Mouse (Mus musculus) CH12.LX (cell line): ENCODE results near the gene Immt. TPM values are rescaled to one million over a fixed set of nuclear protein-coding genes. Genes with fewer than 3 reads are reported as not detected.

ENCODE experiments used
- DNase-seq: peaks from one replicate; pipeline ENCODE4 v3.0.0-alpha.2; 2013; ENCODE audit errors: extremely low read depth
- H3K27ac ChIP-seq: 2 replicates; pipeline ENCODE4 v1.5.1; 2012; ENCODE audit warnings: low read depth, mild to moderate bottlenecking, control low read depth, moderate library complexity; ENCODE audit not compliant: insufficient read depth
- H3K27me3 ChIP-seq: replicated peaks from 2 replicates; pipeline ENCODE3; 2012; ENCODE audit warnings: inconsistent platforms
- H3K36me3 ChIP-seq, 2 experiments: replicated peaks in 1 of 2; 2 replicates each; pipeline versions ENCODE3 to v1.6.1; 2012; ENCODE audit warnings: inconsistent platforms in 1 of 2, low read length in 1 of 2, mild to moderate bottlenecking in 1 of 2, mixed read lengths in 1 of 2, moderate library complexity in 1 of 2; ENCODE audit not compliant: control insufficient read depth in 1 of 2, insufficient read depth in 1 of 2
- H3K4me1 ChIP-seq, 2 experiments: 2 replicates each; pipeline ENCODE4 v1.6.1; 2012; ENCODE audit warnings: inconsistent platforms in 1 of 2, moderate library complexity in 1 of 2; ENCODE audit not compliant: insufficient read depth in 2 of 2, control insufficient read depth in 1 of 2
- H3K4me2 ChIP-seq: 2 replicates; pipeline ENCODE4 v1.6.1; 2012; ENCODE audit warnings: low read depth, mild to moderate bottlenecking, control low read depth; ENCODE audit not compliant: poor library complexity, insufficient read depth, severe bottlenecking
- H3K4me3 ChIP-seq, 3 experiments: fragments of 150-350 bp in 1 of 3; sonication (generic) in 1 of 3; replicated peaks in 1 of 3; 2 replicates each; pipeline versions ENCODE3 to v1.5.1; 2011 to 2012; ENCODE audit warnings: low read depth in 2 of 3, low read length in 2 of 3, mild to moderate bottlenecking in 2 of 3, moderate library complexity in 2 of 3, control low read depth in 1 of 3, improper control_type of control experiment in 1 of 3, inconsistent platforms in 1 of 3, mixed read lengths in 1 of 3; ENCODE audit not compliant: poor library complexity in 1 of 3
- H3K79me2 ChIP-seq: replicated peaks from 2 replicates; pipeline ENCODE4 v1.6.1; 2012; ENCODE audit warnings: mild to moderate bottlenecking, moderate library complexity; ENCODE audit not compliant: control insufficient read depth, poor library complexity, insufficient read depth, severe bottlenecking; ENCODE audit errors: extremely low read depth
- H3K9ac ChIP-seq: 2 replicates; pipeline ENCODE4 v1.6.1; 2012; ENCODE audit warnings: low read depth, mild to moderate bottlenecking, control low read depth, moderate library complexity; ENCODE audit not compliant: insufficient read depth
- H3K9me3 ChIP-seq: replicated peaks from 2 replicates; pipeline ENCODE3; 2012; ENCODE audit warnings: low read length, inconsistent platforms, mixed read lengths
- E2F4 ChIP-seq: IDR thresholded peaks from 2 replicates; pipeline ENCODE4 v1.6.1; 2011; ENCODE audit warnings: low read depth, low read length, improper control_type of control experiment; ENCODE audit not compliant: insufficient replicate concordance
- GABPA ChIP-seq: IDR thresholded peaks from 2 replicates; pipeline ENCODE4 v1.6.1; 2012; ENCODE audit warnings: low read depth, low read length, improper control_type of control experiment, inconsistent platforms; ENCODE audit not compliant: insufficient replicate concordance
- MAFK ChIP-seq: IDR thresholded peaks from 2 replicates; pipeline ENCODE4 v1.6.1; 2011; ENCODE audit warnings: low read length, improper control_type of control experiment; ENCODE audit not compliant: insufficient replicate concordance
- MAZ ChIP-seq: IDR thresholded peaks from 2 replicates; pipeline ENCODE4 v1.6.1; 2012; ENCODE audit warnings: low read depth, mild to moderate bottlenecking, inconsistent platforms, low read length, improper control_type of control experiment, moderate library complexity
- MYC ChIP-seq: IDR thresholded peaks from 2 replicates; pipeline ENCODE4 v1.6.1; 2011; ENCODE audit warnings: low read depth, mild to moderate bottlenecking, improper control_type of control experiment, low read length
- PAX5 ChIP-seq: IDR thresholded peaks from 2 replicates; pipeline ENCODE4 v1.6.1; 2012; ENCODE audit warnings: low read length, inconsistent platforms, mixed read lengths
- TBP ChIP-seq: conservative IDR thresholded peaks from 2 replicates; pipeline ENCODE4 v1.6.1; 2011; ENCODE audit warnings: low read depth, low read length, improper control_type of control experiment
- UBTF ChIP-seq: IDR thresholded peaks from 2 replicates; pipeline ENCODE4 v1.6.1; 2012; ENCODE audit warnings: low read depth, mild to moderate bottlenecking, inconsistent platforms, low read length, improper control_type of control experiment, moderate library complexity
- USF1 ChIP-seq: IDR thresholded peaks from 2 replicates; pipeline ENCODE4 v1.6.1; 2014; ENCODE audit warnings: low read depth, mild to moderate bottlenecking, inconsistent platforms, low read length, improper control_type of control experiment
- dilution Hi-C: fragments of 300-500 bp; cut with MboI; formaldehyde crosslinking; loops from 2 replicates; pipeline ENCODE4 v1.14.3; 2020; ENCODE audit warnings: low sequenced_read_pairs; ENCODE audit not compliant: extremely low pct_unique_long_range_greater_than_20kb, extremely low pct_ligation_motif_present
- in situ Hi-C: fragments of 300-500 bp; cut with MboI; formaldehyde crosslinking; loops from 3 replicates; pipeline ENCODE4 v1.14.3; 2019; ENCODE audit warnings: low sequenced_read_pairs, low pct_ligation_motif_present, low pct_unique_long_range_greater_than_20kb, mixed read lengths
- polyA plus RNA-seq: library from polyadenylated mRNA; unstranded; fragments of >175 nt; gene quantifications from 2 replicates; pipeline ENCODE4 v1.2.1, GENCODE M21; 2012; ENCODE audit warnings: low read depth; ENCODE audit not compliant: insufficient read length
- total RNA-seq, 2 experiments: library from RNA; depleted of rRNA; stranded (reverse); fragments of 300-350 nt in 1 of 2; fragments of >200 nt in 1 of 2; gene quantifications; 2 replicates each; pipeline ENCODE4 v1.2.3; 2012 to 2014

Gene Immt
- total and polyA plus RNA-seq, 3 experiments: 97.5 to 161 (median 156) TPM

GRCm38 (mm10) chr6:71799391-71799790 is 31.7 kb upstream of the Immt start:
- dilution Hi-C loops (no loop called here), in situ Hi-C loops (no loop called here)
- Histone ChIP-seq H3K9me3 (no peaks in the 10 kb centered on the region), H3K9ac (no peak overlapping the region), H3K4me1 (peaks cover 0 to 5% of the 10 kb centered on the region in 2 experiments; a peak in 2 of 4 replicates), H3K4me3 (no peak overlapping the region), H3K4me2 (no peak overlapping the region), H3K36me3 (no peaks in the 10 kb centered on the region), H3K79me2 (no peaks in the 10 kb centered on the region), H3K27me3 (peaks cover 3% of the 10 kb centered on the region), H3K27ac (no peak overlapping the region)
- no peak for DNase-seq
- TF ChIP-seq UBTF: no peak
- no peak for TF ChIP-seq PAX5

DNA sequence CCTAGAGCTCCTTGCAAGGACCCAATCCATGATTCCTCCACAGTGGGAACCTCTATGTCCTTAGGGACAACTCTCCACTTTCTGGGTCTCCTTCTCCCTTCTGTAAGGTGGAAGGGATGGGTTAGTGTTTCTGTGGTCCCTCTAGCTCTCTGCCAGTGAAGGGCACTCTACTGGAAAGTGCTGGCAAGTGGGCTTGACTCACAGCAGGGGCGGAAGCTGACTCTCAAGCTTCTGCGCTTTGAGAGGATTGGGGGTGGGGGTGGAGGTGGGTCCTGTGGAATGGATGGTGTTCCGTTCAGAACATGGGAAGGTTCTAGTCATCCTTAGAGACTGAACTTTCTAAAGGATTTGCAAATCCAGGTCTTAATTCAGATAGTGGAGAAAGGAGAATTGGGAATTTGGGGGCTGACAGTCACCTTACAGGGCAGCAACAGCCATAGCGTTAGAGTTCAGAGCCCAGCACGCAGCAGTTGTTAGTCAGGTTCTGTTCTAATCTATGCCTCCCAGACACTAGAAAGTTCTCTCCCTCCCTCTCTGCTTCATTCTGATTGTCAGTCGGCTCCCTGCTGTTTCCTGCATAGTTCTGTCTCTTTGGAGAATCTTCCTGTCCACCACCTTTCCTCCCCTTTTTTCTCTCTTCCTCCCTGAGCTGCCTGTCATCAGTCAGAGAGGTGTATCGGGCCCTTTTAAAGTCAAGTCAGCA is 30.0 kb upstream of the Immt start:
- Histone ChIP-seq H3K4me2 (no peak overlapping the region), H3K27me3 (peaks cover 3% of the 10 kb centered on the region), H3K9ac (no peak overlapping the region), H3K79me2 (no peaks in the 10 kb centered on the region)
- dilution Hi-C loops: no loop called here
- no peak for DNase-seq
- no peak for TF ChIP-seq E2F4
- no peak for TF ChIP-seq USF1
- TF ChIP-seq TBP: no peak
- TF ChIP-seq MAFK: no peak
- TF ChIP-seq, all 38 proteins: peak for 0
- peaks cover 0 to 5% of the 10 kb centered on the region in 2 experiments; a peak in 2 of 4 replicates for H3K4me1 ChIP-seq
- H3K36me3 ChIP-seq: no peaks in the 10 kb centered on the region
- in situ Hi-C loops: loop anchor here (10.0 to 25.0 kb wide), 5 partner anchors 116 to 646 kb away; partner anchors contain the start of genes Kdm3a and Rmnd5a
- H3K27ac ChIP-seq: no peak overlapping the region
- H3K4me3 ChIP-seq: no peak overlapping the region
- no peaks in the 10 kb centered on the region for H3K9me3 ChIP-seq

GRCm38 (mm10) chr6:71801714-71802094 is 29.4 kb upstream of the Immt start:
- no peak for DNase-seq
- no peaks in the 10 kb centered on the region for H3K36me3 ChIP-seq
- H3K79me2 ChIP-seq: no peaks in the 10 kb centered on the region
- H3K27me3 ChIP-seq: peaks cover 3% of the 10 kb centered on the region
- no peaks in the 10 kb centered on the region for H3K9me3 ChIP-seq
- no peak overlapping the region for H3K4me3 ChIP-seq
- dilution Hi-C loops (no loop called here), in situ Hi-C loops (loop anchor here (10.0 to 25.0 kb wide), 5 partner anchors 117 to 647 kb away; partner anchors contain the start of genes Kdm3a and Rmnd5a)
- H3K9ac ChIP-seq: no peak overlapping the region
- TF ChIP-seq MAZ: no peak
- no peak for TF ChIP-seq MYC
- TF ChIP-seq GABPA: no peak
- H3K27ac ChIP-seq: no peak overlapping the region
- peaks cover 0 to 5% of the 10 kb centered on the region in 2 experiments; a peak in 2 of 4 replicates for H3K4me1 ChIP-seq
- H3K4me2 ChIP-seq: no peak overlapping the region
